Mouse (Mus musculus): Measurements from ENCODE around the gene Mapk8ip1.

GRCm38 (mm10) chr2:92391116-92391515, 9.9 kb downstream of the Mapk8ip1 start:
- TF ChIP-seq CTCF (IDR thresholded peaks at IDR 0.05; ENCODE audit: low read depth) (no peak), EP300 (IDR thresholded peaks at IDR 0.05; ENCODE audit: low read depth) (no peak)

Measured in liver, postnatal 0 days (tissue).